Mouse (Mus musculus): Measurements from ENCODE around the gene Casp4. TPM values are rescaled to one million over a fixed set of nuclear protein-coding genes. Genes with fewer than 3 reads are reported as not detected.

Gene Casp4
- polyA plus RNA-seq, 1 experiment from 2014 or later, result 0.86 TPM

DNA sequence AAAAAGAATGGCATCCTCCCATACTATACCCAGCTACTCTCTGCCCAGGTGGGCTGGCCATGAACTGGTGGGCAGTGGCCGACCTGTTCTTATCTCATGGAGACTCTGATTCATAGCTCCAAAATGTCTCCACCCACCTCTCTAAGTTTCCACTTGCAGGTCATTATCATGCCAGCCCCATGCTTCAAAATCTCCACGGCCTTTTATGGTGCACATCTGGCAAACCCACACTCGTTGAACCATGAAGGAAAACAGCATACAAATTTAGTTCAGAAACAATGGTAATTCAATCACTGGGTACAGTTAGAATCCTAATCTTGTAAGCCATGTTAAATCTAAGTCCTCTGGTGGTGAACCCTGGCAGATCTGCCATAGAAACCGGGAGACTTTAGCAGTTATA lies 2.8 kb downstream of the Casp4 start:
- Histone ChIP-seq H3K9ac (no peak overlapping the region), H3K9me3 (replicated peaks) (0 out of 2 replicates have a peak, but pooled peaks cover 3% of the 10 kb centered on the region), H3K4me1 (replicated peaks) (no peaks in the 10 kb centered on the region), H3K36me3 (no peaks in the 10 kb centered on the region), H3K27ac (ENCODE audit: poor library complexity, severe bottlenecking) (no peak overlapping the region), H3K27me3 (replicated peaks) (no peaks in the 10 kb centered on the region), H3K4me3 (no peak overlapping the region), H3K4me2 (no peak overlapping the region)
- 57% methylated on average over 4 of the region's 4 CpGs for WGBS
- ATAC-seq (ENCODE audit: insufficient number of reproducible peaks, low FRiP score), result no peak

DNA sequence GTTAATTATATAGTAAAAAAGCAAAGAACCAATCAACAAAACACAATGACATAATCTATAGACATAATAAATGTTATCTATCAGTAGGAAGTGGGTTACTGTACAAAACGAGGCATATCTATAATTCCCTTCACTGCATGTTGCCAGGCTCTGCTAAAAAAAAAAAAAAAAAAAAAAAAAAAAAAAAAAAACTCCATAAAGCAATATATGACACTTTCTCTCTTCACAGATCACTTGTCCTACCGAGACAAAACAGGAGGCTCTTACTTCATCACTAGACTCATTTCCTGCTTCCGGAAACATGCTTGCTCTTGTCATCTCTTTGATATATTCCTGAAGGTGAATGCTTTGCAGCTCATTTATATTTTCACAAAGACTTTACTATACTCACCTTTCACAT lies 19.6 kb downstream of the Casp4 start:
- no peaks in the 10 kb centered on the region for H3K9me3 ChIP-seq (replicated peaks)
- no peak overlapping the region for H3K9ac ChIP-seq
- H3K36me3 ChIP-seq, result no peaks in the 10 kb centered on the region
- H3K4me2 ChIP-seq, result no peak overlapping the region
- no peaks in the 10 kb centered on the region for H3K4me1 ChIP-seq (replicated peaks)
- ATAC-seq (ENCODE audit: insufficient number of reproducible peaks, low FRiP score), result no peak
- H3K27me3 ChIP-seq (replicated peaks), result no peaks in the 10 kb centered on the region
- H3K4me3 ChIP-seq, result no peak overlapping the region
- 63% methylated on average over 3 of the region's 3 CpGs for WGBS
- H3K27ac ChIP-seq (ENCODE audit: poor library complexity, severe bottlenecking), result no peak overlapping the region

DNA sequence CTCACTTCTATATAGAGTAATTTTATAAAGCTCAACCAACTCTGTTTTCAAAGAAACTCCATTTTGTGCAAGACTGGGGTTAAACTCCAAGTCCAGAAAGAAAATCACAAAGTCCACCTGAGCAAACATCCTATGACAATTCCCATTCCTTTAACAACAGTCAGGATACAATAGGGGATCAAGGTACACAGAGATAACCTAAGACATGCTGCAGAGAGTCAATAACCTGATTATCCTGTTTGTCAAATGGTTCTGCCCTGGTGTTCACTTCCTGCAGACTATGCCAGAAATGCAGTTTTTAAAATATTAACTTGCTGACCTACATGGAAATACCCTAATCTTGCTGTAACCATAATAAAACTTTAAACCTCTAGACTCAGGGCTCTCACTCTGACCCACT lies 23.8 kb downstream of the Casp4 start:
- H3K9ac ChIP-seq, result no peak overlapping the region
- H3K36me3 ChIP-seq, result no peaks in the 10 kb centered on the region
- no peaks in the 10 kb centered on the region for H3K27me3 ChIP-seq (replicated peaks)
- no peak for ATAC-seq (ENCODE audit: insufficient number of reproducible peaks, low FRiP score)
- H3K27ac ChIP-seq (ENCODE audit: poor library complexity, severe bottlenecking), result no peak overlapping the region
- H3K9me3 ChIP-seq (replicated peaks), result 0 out of 2 replicates have a peak, but pooled peaks cover 4% of the 10 kb centered on the region
- no peak overlapping the region for H3K4me3 ChIP-seq
- no peaks in the 10 kb centered on the region for H3K4me1 ChIP-seq (replicated peaks)
- no peak overlapping the region for H3K4me2 ChIP-seq

DNA sequence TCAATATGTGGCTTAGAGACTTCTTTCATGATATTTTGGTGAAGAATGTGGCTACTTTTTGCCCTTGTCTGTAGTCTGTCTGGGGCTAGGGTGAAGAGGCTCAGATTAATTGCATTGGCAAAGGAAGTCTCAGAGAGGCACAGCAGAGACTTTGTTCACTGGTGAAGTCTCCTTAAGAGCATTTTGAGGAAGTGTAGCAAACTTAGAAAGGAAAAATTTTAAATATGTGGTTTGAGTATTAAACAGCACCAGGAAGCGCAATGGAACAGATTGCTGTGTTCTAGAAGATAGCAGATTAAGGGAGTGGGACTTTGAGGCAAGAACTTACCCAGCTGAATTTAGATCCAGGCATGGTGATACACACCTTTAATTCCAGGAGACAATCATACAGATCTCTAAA lies 24.8 kb downstream of the Casp4 start:
- Histone ChIP-seq H3K9me3 (replicated peaks) (0 out of 2 replicates have a peak, but pooled peaks cover 4% of the 10 kb centered on the region), H3K27me3 (replicated peaks) (no peaks in the 10 kb centered on the region), H3K9ac (no peak overlapping the region), H3K4me3 (no peak overlapping the region), H3K4me1 (replicated peaks) (no peaks in the 10 kb centered on the region), H3K4me2 (no peak overlapping the region), H3K27ac (ENCODE audit: poor library complexity, severe bottlenecking) (no peak overlapping the region), H3K36me3 (no peaks in the 10 kb centered on the region)
- 86% methylated on average over 1 of the region's 1 CpGs for WGBS
- no peak for ATAC-seq (ENCODE audit: insufficient number of reproducible peaks, low FRiP score)

DNA sequence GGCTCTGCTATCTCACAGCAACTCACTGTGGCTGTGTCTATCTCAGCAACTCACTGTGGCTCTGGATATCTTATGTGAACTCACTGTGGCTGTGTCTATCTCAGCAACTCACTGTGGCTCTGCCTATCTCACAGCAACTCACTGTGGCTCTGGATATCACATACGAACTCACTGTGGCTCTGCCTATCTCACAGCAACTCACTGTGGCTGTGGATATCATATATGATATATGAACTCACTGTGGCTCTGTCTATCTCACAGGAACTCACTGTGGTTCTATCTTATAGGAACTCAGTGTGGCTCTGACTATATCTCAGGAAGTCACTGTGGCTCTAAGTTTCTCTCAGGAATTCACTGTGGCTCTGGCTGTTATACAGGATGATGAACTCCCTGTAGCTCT lies 34.5 kb downstream of the Casp4 start:
- no peak; the same call in 1 of the 2 replicates for ATAC-seq (ENCODE audit: insufficient number of reproducible peaks, low FRiP score)
- WGBS, result 39% methylated on average over 1 of the region's 1 CpGs
- H3K36me3 ChIP-seq, result no peaks in the 10 kb centered on the region
- H3K4me2 ChIP-seq, result no peak overlapping the region
- H3K9me3 ChIP-seq (replicated peaks), result no peaks in the 10 kb centered on the region
- H3K4me1 ChIP-seq (replicated peaks), result no peaks in the 10 kb centered on the region
- no peak overlapping the region for H3K4me3 ChIP-seq
- H3K9ac ChIP-seq, result no peak overlapping the region
- H3K27me3 ChIP-seq (replicated peaks), result no peaks in the 10 kb centered on the region
- H3K27ac ChIP-seq (ENCODE audit: poor library complexity, severe bottlenecking), result no peak overlapping the region

DNA sequence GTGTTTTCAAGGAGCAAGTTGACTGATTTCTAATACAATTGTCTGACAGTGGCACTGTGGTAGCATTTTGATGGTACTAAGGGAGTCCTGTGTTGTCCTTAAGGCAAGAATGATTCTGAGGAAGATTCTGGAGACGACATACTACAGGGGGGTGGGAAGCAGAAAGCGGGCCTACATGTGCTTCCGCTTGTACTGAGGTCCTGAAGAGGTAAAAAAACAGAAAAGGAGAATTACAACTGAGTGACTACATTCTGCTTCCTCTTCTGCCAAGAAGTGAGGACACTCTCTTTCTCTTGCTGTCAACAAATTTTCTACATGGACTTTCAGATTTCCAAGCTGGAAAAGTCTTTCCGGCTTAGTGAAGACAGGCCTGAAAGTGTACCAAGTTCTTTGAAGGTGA lies 35.5 kb downstream of the Casp4 start:
- Histone ChIP-seq H3K27ac (ENCODE audit: poor library complexity, severe bottlenecking) (no peak overlapping the region), H3K27me3 (replicated peaks) (no peaks in the 10 kb centered on the region), H3K9me3 (replicated peaks) (no peaks in the 10 kb centered on the region), H3K36me3 (no peaks in the 10 kb centered on the region), H3K4me1 (replicated peaks) (no peaks in the 10 kb centered on the region), H3K4me3 (no peak overlapping the region), H3K9ac (no peak overlapping the region), H3K4me2 (no peak overlapping the region)
- ATAC-seq (ENCODE audit: insufficient number of reproducible peaks, low FRiP score), result no peak
- WGBS, result 78% methylated on average over 4 of the region's 4 CpGs

DNA sequence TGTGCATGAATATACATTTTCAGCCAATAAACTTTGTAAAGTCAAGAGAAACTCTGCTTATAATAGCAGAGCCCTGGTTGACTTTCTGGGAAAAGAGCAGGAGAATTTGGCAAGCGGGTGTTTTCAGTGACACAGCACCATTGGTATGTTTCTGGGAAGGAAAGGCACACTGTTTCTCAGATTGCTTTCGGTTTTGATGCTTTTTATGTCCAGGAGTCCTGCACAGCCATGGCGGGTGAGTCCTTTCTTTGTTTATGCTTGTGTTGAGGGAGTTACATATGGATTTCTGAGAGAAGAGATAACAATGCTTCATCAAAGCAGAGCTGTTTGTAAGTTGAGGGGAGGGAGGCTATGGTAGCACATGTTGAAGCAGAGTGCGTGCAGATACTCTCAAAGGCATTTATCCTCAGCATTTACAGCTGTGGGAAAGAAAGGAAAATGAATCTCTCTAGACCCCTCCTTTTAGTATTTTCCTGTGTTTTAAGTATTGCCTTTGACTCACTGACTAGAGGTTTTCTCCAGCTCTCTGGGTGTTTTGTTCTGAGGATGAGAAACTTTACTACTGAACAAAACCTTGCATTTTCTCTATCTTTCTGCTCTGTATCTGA lies 36.8 kb downstream of the Casp4 start, which contains the start of gene Casp12:
Casp12 (plus strand) TSS at position 140 of the 608 bp plus-strand sequence.
- Histone ChIP-seq H3K36me3 (no peaks in the 10 kb centered on the region), H3K4me1 (replicated peaks) (no peaks in the 10 kb centered on the region), H3K9ac (no peak within 1 kb of the TSS), H3K4me3 (no peak within 1 kb of the TSS), H3K9me3 (replicated peaks) (no peaks in the 10 kb centered on the region), H3K4me2 (0 out of 2 replicates have a peak within 1 kb of the TSS, but pooled peaks have one; percentile 3), H3K27me3 (replicated peaks) (no peaks in the 10 kb centered on the region), H3K27ac (ENCODE audit: poor library complexity, severe bottlenecking) (peak within 1 kb of the TSS; percentile 49; the same call in 1 of the 2 replicates)
- WGBS, result 36% methylated on average over 4 of the region's 4 CpGs
- ATAC-seq (ENCODE audit: insufficient number of reproducible peaks, low FRiP score), result no peak

DNA sequence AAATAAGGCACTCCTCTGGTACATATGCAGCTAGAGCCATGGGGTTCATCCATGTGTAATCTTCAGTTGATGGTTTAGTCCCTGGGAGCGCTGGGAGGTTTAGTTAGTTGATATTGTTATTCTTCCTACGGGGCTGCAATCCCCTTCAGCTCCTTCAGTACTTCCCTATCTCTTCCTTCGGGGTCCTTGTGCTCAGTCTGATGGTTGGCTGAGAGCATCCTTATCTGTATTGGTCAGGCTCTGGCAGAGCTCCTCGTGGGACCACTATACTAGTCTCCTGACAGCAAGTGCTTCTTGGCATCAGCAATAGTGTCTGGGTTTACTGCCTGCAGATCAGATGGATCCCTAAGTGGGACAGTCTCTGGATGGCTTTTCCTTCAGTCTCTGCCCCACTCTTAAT lies 38.8 kb downstream of the Casp4 start:
- Histone ChIP-seq H3K4me1 (replicated peaks) (no peaks in the 10 kb centered on the region), H3K27ac (ENCODE audit: poor library complexity, severe bottlenecking) (no peak overlapping the region), H3K9me3 (replicated peaks) (no peaks in the 10 kb centered on the region), H3K9ac (no peak overlapping the region), H3K27me3 (replicated peaks) (no peaks in the 10 kb centered on the region), H3K4me2 (no peak overlapping the region), H3K4me3 (no peak overlapping the region), H3K36me3 (no peaks in the 10 kb centered on the region)
- no peak for ATAC-seq (ENCODE audit: insufficient number of reproducible peaks, low FRiP score)
- WGBS, result 44% methylated on average over 4 of the region's 4 CpGs

DNA sequence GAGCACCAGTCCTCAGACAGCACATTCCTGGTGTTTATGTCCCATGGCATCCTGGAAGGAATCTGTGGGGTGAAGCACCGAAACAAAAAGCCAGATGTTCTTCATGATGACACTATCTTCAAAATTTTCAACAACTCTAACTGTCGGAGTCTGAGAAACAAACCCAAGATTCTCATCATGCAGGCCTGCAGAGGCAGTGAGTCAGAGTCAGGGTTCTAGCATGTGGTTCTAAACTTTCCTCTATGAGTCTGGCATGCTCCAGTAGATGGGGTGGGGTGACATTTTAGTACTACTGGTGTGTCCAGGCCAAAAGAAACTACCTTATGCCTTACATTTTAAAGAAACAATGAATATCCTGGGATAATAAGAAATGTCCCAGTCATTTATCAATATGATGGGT lies 45.0 kb downstream of the Casp4 start:
- no peaks in the 10 kb centered on the region for H3K4me1 ChIP-seq (replicated peaks)
- H3K9me3 ChIP-seq (replicated peaks), result no peaks in the 10 kb centered on the region
- H3K4me3 ChIP-seq, result no peak overlapping the region
- no peak for ATAC-seq (ENCODE audit: insufficient number of reproducible peaks, low FRiP score)
- no peaks in the 10 kb centered on the region for H3K36me3 ChIP-seq
- WGBS, result 64% methylated on average over 2 of the region's 2 CpGs
- H3K9ac ChIP-seq, result no peak overlapping the region
- no peak overlapping the region for H3K27ac ChIP-seq (ENCODE audit: poor library complexity, severe bottlenecking)
- H3K4me2 ChIP-seq, result no peak overlapping the region
- H3K27me3 ChIP-seq (replicated peaks), result no peaks in the 10 kb centered on the region

DNA sequence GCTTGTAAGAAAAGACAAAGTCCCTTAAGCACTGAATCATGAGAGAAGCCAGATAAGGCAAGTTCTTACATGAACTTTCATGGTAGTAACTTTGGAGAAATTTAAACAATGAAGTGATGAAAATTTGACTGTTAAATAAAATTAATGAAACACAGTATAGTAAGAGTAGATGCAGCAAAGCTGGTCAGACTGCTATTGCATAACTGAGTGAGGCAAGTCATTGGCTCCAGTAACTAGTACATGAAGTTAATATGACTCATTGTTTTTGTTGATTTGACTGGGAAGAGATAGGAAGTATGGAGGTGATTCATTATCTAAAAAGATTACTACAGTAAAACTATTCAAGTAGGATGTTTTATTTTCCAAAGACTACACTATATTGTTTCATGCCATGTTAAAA lies 48.2 kb downstream of the Casp4 start:
- Histone ChIP-seq H3K9me3 (replicated peaks) (no peaks in the 10 kb centered on the region), H3K36me3 (no peaks in the 10 kb centered on the region), H3K27ac (ENCODE audit: poor library complexity, severe bottlenecking) (no peak overlapping the region), H3K27me3 (replicated peaks) (no peaks in the 10 kb centered on the region), H3K4me1 (replicated peaks) (no peaks in the 10 kb centered on the region), H3K9ac (no peak overlapping the region), H3K4me3 (no peak overlapping the region), H3K4me2 (no peak overlapping the region)
- ATAC-seq (ENCODE audit: insufficient number of reproducible peaks, low FRiP score), result no peak
